Mouse (Mus musculus) liver, postnatal 0 days (tissue): Measurements from ENCODE around the gene Fam57b.

ENCODE experiments used
- CTCF ChIP-seq: sonication (generic); IDR thresholded peaks from 2 replicates; pipeline ENCODE4 v1.5.1; 2016; ENCODE audit warnings: antibody characterized with exemption, low read depth
- EP300 ChIP-seq: IDR thresholded peaks from 2 replicates; pipeline ENCODE4 v1.6.1; 2016; ENCODE audit warnings: antibody characterized with exemption, low read depth, mild to moderate bottlenecking

GRCm38 (mm10) chr7:126758539-126758938, 38.9 kb upstream of the Fam57b start:
- TF ChIP-seq CTCF: no peak
- TF ChIP-seq EP300: no peak
